Comparison of ENCODE assay signal across 1 mouse cellular context in the genomic region with DNA sequence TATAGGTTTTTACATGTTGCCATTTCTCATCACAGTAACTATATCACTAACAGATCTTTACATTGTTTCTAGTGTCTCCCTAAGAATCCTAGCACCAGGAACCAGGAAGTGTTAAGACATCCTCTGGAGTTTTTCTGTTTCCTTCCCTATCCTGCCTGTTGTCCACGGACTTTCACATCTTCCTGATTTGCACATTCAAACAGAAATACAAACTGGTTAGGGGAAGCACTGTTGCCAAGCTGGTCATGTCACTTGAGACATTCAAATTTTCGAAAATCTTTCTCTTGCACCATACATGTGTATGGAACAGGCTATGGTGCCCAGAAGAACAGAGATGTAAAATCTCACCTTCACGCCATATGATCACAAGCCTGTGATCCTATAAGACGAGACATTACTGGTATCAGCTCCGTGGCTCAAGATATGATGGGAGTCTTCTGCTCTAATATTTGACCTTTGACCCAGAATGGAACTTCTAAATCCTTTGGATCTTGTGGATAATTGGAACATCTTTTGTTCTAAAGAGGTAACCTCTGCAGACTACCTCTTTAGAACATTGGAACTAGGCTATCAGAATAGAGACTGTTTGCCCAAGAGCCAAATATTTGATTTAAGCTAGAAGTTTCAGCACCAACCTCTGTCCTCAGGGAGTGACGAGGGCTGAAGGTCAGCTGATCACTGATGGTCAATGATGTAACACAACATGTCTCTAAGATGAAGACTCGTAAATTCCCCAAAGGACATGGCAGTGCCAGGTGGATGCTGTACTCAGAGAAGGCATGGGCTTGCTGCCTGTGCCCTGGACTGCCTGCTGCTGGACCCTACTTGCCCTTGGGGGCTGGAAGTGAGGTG.
TF ChIP-seq lines count a peak whose summit lies in the region.

No protein-coding gene starts in this region.

TF ChIP-seq in CH12.LX, 34 proteins besides CTCF, POLR2A, EP300 and RAD21 (continued from another document):
- no peak for TF ChIP-seq PAX5 (IDR thresholded peaks at IDR 0.05; ENCODE audit: low read length)
- 0 out of 2 replicates have a peak, but pooled peaks have one; percentile 11 for TF ChIP-seq JUN (IDR thresholded peaks at IDR 0.05; ENCODE audit: insufficient read depth, low read depth, low read length)
- no peak for TF ChIP-seq E2F4 (IDR thresholded peaks at IDR 0.05; ENCODE audit: insufficient replicate concordance, low read depth, low read length)
- TF ChIP-seq RCOR1 (conservative IDR thresholded peaks at IDR 0.05; ENCODE audit: low read depth, low read length): peak; percentile 80
- TF ChIP-seq IRF4 (IDR thresholded peaks at IDR 0.05; ENCODE audit: low read depth, low read length): peak; percentile 58
- TF ChIP-seq ELF1 (IDR thresholded peaks at IDR 0.05; ENCODE audit: low read depth, low read length): peak; percentile 56
- TF ChIP-seq TCF12 (IDR thresholded peaks at IDR 0.05; ENCODE audit: low read depth, low read length): peak; percentile 43; the same call in 1 of the 2 replicates
- no peak for TF ChIP-seq HCFC1 (IDR thresholded peaks at IDR 0.05; ENCODE audit: low read depth, low read length)
- TF ChIP-seq CHD2 (IDR thresholded peaks at IDR 0.05; ENCODE audit: low read length): peak; percentile 37; the same call in 1 of the 2 replicates
- no peak for TF ChIP-seq ZNF384 (IDR thresholded peaks at IDR 0.05; ENCODE audit: low read depth, low read length)
- TF ChIP-seq USF2 (conservative IDR thresholded peaks at IDR 0.05; ENCODE audit: low read depth, low read length): peak; percentile 65; the same call in 1 of the 2 replicates
- TF ChIP-seq ZKSCAN1 (IDR thresholded peaks at IDR 0.05; ENCODE audit: borderline replicate concordance, low read depth, low read length): no peak
- peak; percentile 67; the same call in 1 of the 2 replicates for TF ChIP-seq MAX (IDR thresholded peaks at IDR 0.05; ENCODE audit: low read length)
- TF ChIP-seq SMC3 (IDR thresholded peaks at IDR 0.05; ENCODE audit: low read depth, low read length): peak; percentile 5; the same call in 1 of the 2 replicates
- no peak for TF ChIP-seq NELFE (IDR thresholded peaks at IDR 0.05; ENCODE audit: low read depth, low read length)
- peak; percentile 87 for TF ChIP-seq SIN3A (IDR thresholded peaks at IDR 0.05; ENCODE audit: low read length)
- TF ChIP-seq GABPA (IDR thresholded peaks at IDR 0.05; ENCODE audit: insufficient replicate concordance, low read depth, low read length): no peak
- peak; percentile 67 for TF ChIP-seq BHLHE40 (IDR thresholded peaks at IDR 0.05; ENCODE audit: low read depth, low read length)
- TF ChIP-seq MAFK (IDR thresholded peaks at IDR 0.05; ENCODE audit: insufficient replicate concordance, low read length): 0 out of 2 replicates have a peak, but pooled peaks have one; percentile 13
- no peak for TF ChIP-seq NRF1 (IDR thresholded peaks at IDR 0.05; ENCODE audit: low read depth, low read length)
- peak; percentile 67 for TF ChIP-seq ETS1 (conservative IDR thresholded peaks at IDR 0.05; ENCODE audit: low read depth, low read length)
